Mouse (Mus musculus) hindbrain, postnatal 0 days (tissue): ENCODE measurements at regions not wholly inside any gene's neighbourhood (a gene's known extent, or its start where the extent isn't known, plus 50 kb on each side); places are given as distances from the start of the nearest gene placed in this dataset.

ENCODE experiments used
- ATAC-seq: fragments of 200-750 bp; cut with Nextera tagmentation; 2 replicates; pipeline ENCODE4 v1.8.0; 2017; ENCODE audit warnings: mild to moderate bottlenecking, moderate TSS enrichment, moderate library complexity
- DNase-seq: peaks from one replicate; pipeline ENCODE4 v3.0.0-alpha.2; 2015; ENCODE audit warnings: low spot score
- H3K27ac ChIP-seq: fragments of 300-500 bp; sonication (generic); 2 replicates; pipeline ENCODE4 v1.5.1; 2014; ENCODE audit warnings: mild to moderate bottlenecking
- H3K27me3 ChIP-seq: fragments of 300-500 bp; sonication (generic); 2 replicates; pipeline ENCODE4 v1.6.1; 2014; ENCODE audit warnings: low read length, mixed read lengths; ENCODE audit not compliant: insufficient read depth
- H3K36me3 ChIP-seq: fragments of 300-500 bp; sonication (generic); 2 replicates; pipeline ENCODE4 v1.6.1; 2014; ENCODE audit warnings: low read length, mixed read lengths; ENCODE audit not compliant: insufficient read depth
- H3K4me1 ChIP-seq: fragments of 300-500 bp; sonication (generic); 2 replicates; pipeline ENCODE4 v1.6.1; 2014; ENCODE audit warnings: antibody characterized with exemption, low read length, mixed read lengths; ENCODE audit not compliant: insufficient read depth
- H3K4me2 ChIP-seq: fragments of 300-500 bp; sonication (generic); 2 replicates; pipeline ENCODE4 v1.6.1; 2014; ENCODE audit warnings: low read depth, mild to moderate bottlenecking, low read length, moderate library complexity, mixed read lengths
- H3K4me3 ChIP-seq: fragments of 300-500 bp; sonication (generic); 2 replicates; pipeline ENCODE4 v1.5.1; 2014; ENCODE audit warnings: low read length
- H3K9ac ChIP-seq: fragments of 300-500 bp; sonication (generic); replicated peaks from 2 replicates; pipeline ENCODE4 v1.6.1; 2014; ENCODE audit warnings: mild to moderate bottlenecking, low read length, moderate library complexity, mixed read lengths
- H3K9me3 ChIP-seq: fragments of 300-500 bp; sonication (generic); 2 replicates; pipeline ENCODE4 v1.6.1; 2016; ENCODE audit warnings: low read length, mixed read lengths
- CTCF ChIP-seq: IDR thresholded peaks from 2 replicates; pipeline ENCODE4 v1.5.1; 2016; ENCODE audit warnings: antibody characterized with exemption, control low read depth, low read depth
- WGBS: fragments of 180-500 bp; shearing (Covaris S2); extraction: QIAGEN DNeasy Blood & Tissue Kit; methylation state at CpG from one replicate; pipeline ENCODE4 v1.1.7; 2014; 5-methylcytosine and 5-hydroxymethylcytosine counted together

DNA sequence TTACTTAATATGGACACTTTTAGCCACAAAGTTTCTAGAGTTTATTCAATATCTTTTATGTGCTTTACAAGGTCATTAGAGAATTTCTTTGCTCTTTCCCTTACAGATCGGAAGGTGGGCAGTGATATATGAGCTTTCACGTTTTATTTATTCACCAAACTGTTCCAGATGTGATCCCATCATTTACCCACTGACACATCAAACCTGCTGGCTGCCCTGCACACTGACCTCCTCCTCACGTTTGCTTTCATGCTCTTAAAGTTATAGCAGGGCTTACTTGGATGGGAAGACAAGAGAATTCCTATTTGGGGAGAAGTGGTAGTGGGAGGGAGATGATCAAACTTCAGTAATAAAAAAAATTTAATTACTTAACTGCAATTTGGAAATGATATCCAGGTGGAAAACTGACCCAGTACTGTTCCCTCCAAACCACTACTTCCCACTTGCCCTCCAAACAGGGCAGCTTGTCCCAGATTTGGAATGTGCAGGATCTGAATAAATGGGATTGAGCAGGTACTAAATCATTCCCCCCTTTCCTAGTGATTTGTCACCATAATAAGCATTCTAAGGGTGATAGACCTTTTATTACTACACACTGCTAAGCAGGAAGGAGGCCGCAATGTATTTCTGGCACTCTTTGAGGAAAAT, 144.2 kb downstream of the 1700020N15Rik start:
- Histone ChIP-seq H3K9ac (no peak overlapping the region), H3K4me1 (no peaks in the 10 kb centered on the region), H3K27ac (no peak overlapping the region), H3K27me3 (no peaks in the 10 kb centered on the region), H3K36me3 (no peaks in the 10 kb centered on the region), H3K4me3 (no peak overlapping the region), H3K4me2 (no peak overlapping the region), H3K9me3 (no peaks in the 10 kb centered on the region)
- 62% methylated on average over 4 of the region's 4 CpGs for WGBS
- no peak for DNase-seq
- no peak for TF ChIP-seq CTCF
- no peak for ATAC-seq

DNA sequence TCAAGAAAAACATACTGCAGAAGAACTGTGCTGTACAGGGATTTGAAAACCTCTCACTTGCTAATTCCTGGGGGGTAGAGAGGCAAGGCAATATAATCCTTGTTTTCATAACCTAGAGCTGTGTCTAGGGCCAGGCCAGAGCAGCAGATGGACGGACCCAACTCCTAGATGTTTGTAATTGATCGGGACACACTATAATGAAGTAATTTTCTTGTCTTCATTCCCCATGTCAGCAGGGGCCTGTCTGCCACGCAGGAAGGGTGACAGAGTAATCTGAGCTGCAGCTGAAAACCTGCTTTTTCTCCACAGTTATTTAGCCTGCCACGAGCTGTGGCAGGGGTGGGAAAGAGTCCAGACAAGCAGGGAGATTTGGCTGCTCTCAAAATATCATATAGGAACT, 149.2 kb downstream of the 1700020N15Rik start:
- no peak overlapping the region for H3K9ac ChIP-seq
- DNase-seq: peak; percentile 3
- no peak for TF ChIP-seq CTCF
- no peaks in the 10 kb centered on the region for H3K27me3 ChIP-seq
- no peaks in the 10 kb centered on the region for H3K4me1 ChIP-seq
- 38% methylated on average over 4 of the region's 4 CpGs for WGBS
- no peak overlapping the region for H3K4me2 ChIP-seq
- no peaks in the 10 kb centered on the region for H3K36me3 ChIP-seq
- ATAC-seq: no peak
- no peak overlapping the region for H3K4me3 ChIP-seq
- H3K9me3 ChIP-seq: no peaks in the 10 kb centered on the region
- no peak overlapping the region for H3K27ac ChIP-seq

DNA sequence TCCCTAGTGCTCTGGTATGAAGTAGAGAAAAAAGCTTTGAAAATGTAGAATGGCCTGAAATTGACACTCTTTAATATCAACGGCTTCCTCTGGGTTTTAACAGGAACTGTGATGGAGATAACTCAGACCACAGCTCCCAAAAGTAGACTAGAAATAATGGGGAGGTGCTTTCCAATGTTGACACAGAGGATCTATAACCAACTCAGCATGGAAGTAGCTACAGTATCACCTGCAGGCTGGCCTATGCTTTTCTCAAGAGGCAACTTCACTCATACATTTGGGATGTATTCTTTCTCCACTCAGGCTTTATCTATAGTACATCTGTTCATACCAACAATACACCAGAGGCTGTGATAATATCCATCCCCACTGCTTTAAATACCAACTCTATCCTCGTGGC, 154.5 kb downstream of the 1700020N15Rik start:
- Histone ChIP-seq H3K4me2 (no peak overlapping the region), H3K27me3 (no peaks in the 10 kb centered on the region), H3K9ac (no peak overlapping the region), H3K36me3 (no peaks in the 10 kb centered on the region), H3K27ac (no peak overlapping the region), H3K4me1 (no peaks in the 10 kb centered on the region), H3K4me3 (no peak overlapping the region), H3K9me3 (no peaks in the 10 kb centered on the region)
- no peak for DNase-seq
- 76% methylated on average over 2 of the region's 2 CpGs for WGBS
- TF ChIP-seq CTCF: no peak
- no peak for ATAC-seq
